Mouse (Mus musculus): ENCODE measurements around the gene Fam160a1. TPM values are rescaled to one million over a fixed set of nuclear protein-coding genes. Genes with fewer than 3 reads are reported as not detected.

Gene Fam160a1
- polyA plus RNA-seq, 1 experiment from 2014 or later: 6.5 TPM

DNA sequence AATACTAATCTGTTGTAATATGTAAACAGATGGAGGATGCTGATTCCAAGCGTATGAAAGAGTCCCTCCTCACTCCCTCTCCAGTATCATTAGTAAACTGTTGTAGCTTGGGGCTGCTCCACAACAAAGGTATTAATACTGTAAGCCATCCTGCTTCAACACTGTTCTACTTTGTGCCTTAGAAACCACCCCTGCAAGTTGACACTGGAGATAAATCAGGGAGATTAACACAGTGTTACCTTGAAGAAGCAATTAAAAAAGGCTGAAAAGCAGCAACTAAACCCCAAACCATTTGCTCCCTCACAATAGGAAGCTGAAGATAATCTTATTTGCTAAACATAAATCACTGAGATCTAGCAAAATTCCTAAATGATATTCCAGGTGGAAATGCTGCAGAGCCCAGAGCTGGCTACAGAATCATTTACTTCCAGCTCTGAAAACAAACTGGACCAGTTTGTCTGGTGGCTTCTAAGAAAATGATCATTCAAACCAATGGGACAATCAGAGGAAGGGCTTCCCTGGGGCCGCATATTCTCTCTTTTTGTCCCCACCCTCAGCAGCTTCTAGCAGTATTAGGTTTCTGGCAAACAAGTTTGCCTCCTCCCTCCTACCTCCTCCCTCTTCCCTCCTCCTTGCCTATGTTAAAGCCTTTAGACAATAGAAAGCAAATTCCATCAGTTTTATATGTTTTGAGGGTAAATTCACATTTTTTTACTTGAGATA, 24.5 kb upstream of the Fam160a1 start:
- H3K9ac ChIP-seq (ENCODE audit: low read depth, low read length): peak overlapping the region; percentile 35; the same call in 1 of the 2 replicates
- peak overlapping the region; percentile 84 for H3K27ac ChIP-seq (replicated peaks; ENCODE audit: low read depth, low read length)
- peak; percentile 80 for DNase-seq (ENCODE audit: low spot score)

DNA sequence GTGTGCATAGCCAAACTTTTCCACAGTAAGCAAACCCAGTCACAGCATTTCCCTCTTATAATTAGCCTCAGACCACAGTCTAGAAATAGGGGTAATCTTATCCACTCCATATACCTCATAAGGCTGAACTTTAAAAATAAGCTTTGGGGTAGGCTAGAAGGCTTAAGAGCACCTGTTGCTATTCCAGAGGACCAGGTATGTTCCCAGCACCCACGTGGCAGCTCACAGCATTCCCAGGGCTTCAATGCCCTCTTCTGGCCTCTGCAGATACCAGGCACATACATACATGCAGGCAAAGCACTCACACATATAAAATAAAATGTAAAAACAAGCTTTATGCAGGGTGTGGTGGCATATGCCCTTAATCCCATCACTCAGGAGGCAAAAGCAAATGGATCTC, 16.5 kb upstream of the Fam160a1 start:
- Histone ChIP-seq H3K4me2 (ENCODE audit: low read depth, low read length) (no peak overlapping the region), H3K27ac (replicated peaks; ENCODE audit: low read depth, low read length) (no peak overlapping the region), H3K9ac (ENCODE audit: low read depth, low read length) (no peak overlapping the region), H3K4me1 (ENCODE audit: control insufficient read depth, insufficient read depth, low read length) (0 out of 2 replicates have a peak, but pooled peaks cover 3% of the 10 kb centered on the region), H3K4me3 (ENCODE audit: low read depth, low read length) (no peak overlapping the region), H3K9me3 (ENCODE audit: control insufficient read depth, low read length) (no peaks in the 10 kb centered on the region), H3K36me3 (ENCODE audit: control insufficient read depth, insufficient read depth, low read length) (no peaks in the 10 kb centered on the region), H3K27me3 (replicated peaks; ENCODE audit: control insufficient read depth, insufficient read depth, low read length) (no peaks in the 10 kb centered on the region)
- DNase-seq (ENCODE audit: low spot score) (no peak), ATAC-seq (ENCODE audit: low read depth) (no peak)
- WGBS: 56% methylated on average over 1 of the region's 1 CpGs

More for the DNA sequence above, 24.5 kb upstream of the Fam160a1 start:
- H3K27me3 ChIP-seq (replicated peaks; ENCODE audit: control insufficient read depth, insufficient read depth, low read length): no peaks in the 10 kb centered on the region
- H3K4me2 ChIP-seq (ENCODE audit: low read depth, low read length): peak overlapping the region; percentile 13; the same call in 1 of the 2 replicates
- no peak overlapping the region for H3K4me3 ChIP-seq (ENCODE audit: low read depth, low read length)
- no peaks in the 10 kb centered on the region for H3K9me3 ChIP-seq (ENCODE audit: control insufficient read depth, low read length)
- no peaks in the 10 kb centered on the region for H3K36me3 ChIP-seq (ENCODE audit: control insufficient read depth, insufficient read depth, low read length)
- peak; percentile 85 for ATAC-seq (ENCODE audit: low read depth)
- WGBS: 26% methylated on average over 2 of the region's 2 CpGs
- H3K4me1 ChIP-seq (ENCODE audit: control insufficient read depth, insufficient read depth, low read length): peaks cover 8% of the 10 kb centered on the region

DNA sequence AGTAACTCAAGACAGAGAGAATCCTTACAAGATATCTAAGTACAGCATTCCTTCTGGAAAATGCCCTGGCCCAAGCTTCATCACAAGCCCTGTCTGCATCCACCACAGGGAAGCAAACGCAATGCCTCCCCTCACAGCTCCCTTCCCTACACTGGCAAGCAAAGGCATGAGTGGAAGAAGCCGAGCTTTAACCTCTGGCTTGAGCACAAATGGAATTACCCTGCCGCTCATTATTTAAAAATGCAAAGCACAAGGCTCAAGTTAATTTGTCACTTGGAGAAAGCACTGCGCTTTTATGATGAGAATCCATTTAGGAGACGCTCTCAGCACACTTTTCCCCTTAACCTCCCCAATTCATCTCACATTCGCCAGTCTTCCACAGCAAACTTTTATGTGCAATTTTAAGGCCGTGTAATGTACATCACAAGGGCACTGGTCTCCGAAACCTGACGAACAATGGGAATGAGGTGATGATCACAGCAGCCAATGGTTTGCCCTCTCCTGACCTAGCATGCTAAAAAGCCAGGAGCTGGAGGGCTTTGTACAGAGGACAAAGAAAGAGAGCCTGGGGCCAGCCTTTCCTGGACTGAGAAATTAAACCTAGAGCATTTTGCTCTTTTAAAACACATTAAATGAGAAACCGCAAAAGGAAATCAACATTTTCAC, 15.5 kb upstream of the Fam160a1 start:
- ATAC-seq (ENCODE audit: low read depth): no peak
- H3K9me3 ChIP-seq (ENCODE audit: control insufficient read depth, low read length): no peaks in the 10 kb centered on the region
- no peaks in the 10 kb centered on the region for H3K36me3 ChIP-seq (ENCODE audit: control insufficient read depth, insufficient read depth, low read length)
- no peaks in the 10 kb centered on the region for H3K27me3 ChIP-seq (replicated peaks; ENCODE audit: control insufficient read depth, insufficient read depth, low read length)
- DNase-seq (ENCODE audit: low spot score): no peak
- no peak overlapping the region for H3K27ac ChIP-seq (replicated peaks; ENCODE audit: low read depth, low read length)
- no peak overlapping the region for H3K4me3 ChIP-seq (ENCODE audit: low read depth, low read length)
- H3K4me1 ChIP-seq (ENCODE audit: control insufficient read depth, insufficient read depth, low read length): 0 out of 2 replicates have a peak, but pooled peaks cover 3% of the 10 kb centered on the region
- WGBS: 80% methylated on average over 10 of the region's 10 CpGs
- no peak overlapping the region for H3K4me2 ChIP-seq (ENCODE audit: low read depth, low read length)
- no peak overlapping the region for H3K9ac ChIP-seq (ENCODE audit: low read depth, low read length)

GRCm38 (mm10) chr3:85831785-85832184, 14.7 kb upstream of the Fam160a1 start:
- Histone ChIP-seq H3K9ac (ENCODE audit: low read depth, low read length) (no peak overlapping the region), H3K9me3 (ENCODE audit: control insufficient read depth, low read length) (no peaks in the 10 kb centered on the region), H3K36me3 (ENCODE audit: control insufficient read depth, insufficient read depth, low read length) (no peaks in the 10 kb centered on the region), H3K27ac (replicated peaks; ENCODE audit: low read depth, low read length) (no peak overlapping the region), H3K4me1 (ENCODE audit: control insufficient read depth, insufficient read depth, low read length) (0 out of 2 replicates have a peak, but pooled peaks cover 3% of the 10 kb centered on the region), H3K4me2 (ENCODE audit: low read depth, low read length) (no peak overlapping the region), H3K27me3 (replicated peaks; ENCODE audit: control insufficient read depth, insufficient read depth, low read length) (no peaks in the 10 kb centered on the region), H3K4me3 (ENCODE audit: low read depth, low read length) (no peak overlapping the region)
- WGBS: 63% methylated on average over 1 of the region's 1 CpGs
- ATAC-seq (ENCODE audit: low read depth) (no peak), DNase-seq (ENCODE audit: low spot score) (no peak)

DNA sequence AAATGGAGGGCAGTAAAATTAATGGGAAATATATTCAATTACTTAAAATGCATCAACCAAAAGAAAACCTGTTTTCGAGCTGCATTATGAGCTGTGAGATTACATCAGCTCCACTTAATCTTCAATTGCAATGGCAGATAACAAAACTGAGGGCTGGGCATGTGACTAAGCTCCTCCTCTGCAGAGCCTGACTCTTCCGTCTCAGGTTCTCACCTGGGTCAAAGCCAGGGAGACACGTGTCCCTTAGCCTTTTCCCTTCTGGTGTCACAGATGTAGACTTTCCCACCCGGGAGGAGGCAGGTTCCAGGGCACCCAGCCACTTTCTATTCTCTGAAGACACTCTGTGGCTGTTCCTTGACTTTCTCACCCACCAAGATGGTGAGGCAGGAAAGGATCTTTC, 12.0 kb upstream of the Fam160a1 start:
- no peaks in the 10 kb centered on the region for H3K9me3 ChIP-seq (ENCODE audit: control insufficient read depth, low read length)
- WGBS: 68% methylated on average over 4 of the region's 4 CpGs
- no peak overlapping the region for H3K4me3 ChIP-seq (ENCODE audit: low read depth, low read length)
- H3K4me2 ChIP-seq (ENCODE audit: low read depth, low read length): no peak overlapping the region
- no peaks in the 10 kb centered on the region for H3K27me3 ChIP-seq (replicated peaks; ENCODE audit: control insufficient read depth, insufficient read depth, low read length)
- no peak overlapping the region for H3K9ac ChIP-seq (ENCODE audit: low read depth, low read length)
- no peaks in the 10 kb centered on the region for H3K36me3 ChIP-seq (ENCODE audit: control insufficient read depth, insufficient read depth, low read length)
- H3K4me1 ChIP-seq (ENCODE audit: control insufficient read depth, insufficient read depth, low read length): 0 out of 2 replicates have a peak, but pooled peaks cover 3% of the 10 kb centered on the region
- H3K27ac ChIP-seq (replicated peaks; ENCODE audit: low read depth, low read length): no peak overlapping the region
- peak; percentile 83 for ATAC-seq (ENCODE audit: low read depth)
- DNase-seq (ENCODE audit: low spot score): peak; percentile 72

DNA sequence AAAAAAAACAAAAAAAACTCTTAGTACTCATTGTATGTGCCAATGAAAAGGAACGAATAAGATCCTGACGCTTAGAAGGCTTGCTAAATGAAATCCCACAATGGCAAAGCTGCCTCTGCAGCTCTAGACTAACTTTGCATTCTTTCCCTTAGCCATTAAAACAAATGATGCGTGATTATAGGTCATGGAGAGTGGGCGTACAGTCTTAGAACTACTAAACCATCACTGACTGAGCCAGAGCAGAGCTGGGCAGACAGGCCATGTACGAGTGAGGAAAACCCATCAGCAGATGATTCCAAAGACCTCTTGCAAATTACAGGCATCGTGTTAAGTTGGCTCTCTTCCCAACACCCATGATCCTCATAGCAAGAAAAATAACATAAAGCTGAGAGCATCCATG, 10.7 kb upstream of the Fam160a1 start:
- no peak overlapping the region for H3K27ac ChIP-seq (replicated peaks; ENCODE audit: low read depth, low read length)
- no peak overlapping the region for H3K4me3 ChIP-seq (ENCODE audit: low read depth, low read length)
- no peaks in the 10 kb centered on the region for H3K36me3 ChIP-seq (ENCODE audit: control insufficient read depth, insufficient read depth, low read length)
- H3K9me3 ChIP-seq (ENCODE audit: control insufficient read depth, low read length): no peaks in the 10 kb centered on the region
- no peak overlapping the region for H3K9ac ChIP-seq (ENCODE audit: low read depth, low read length)
- H3K4me2 ChIP-seq (ENCODE audit: low read depth, low read length): no peak overlapping the region
- ATAC-seq (ENCODE audit: low read depth) (no peak), DNase-seq (ENCODE audit: low spot score) (peak; percentile 37)
- H3K27me3 ChIP-seq (replicated peaks; ENCODE audit: control insufficient read depth, insufficient read depth, low read length): no peaks in the 10 kb centered on the region
- WGBS: 70% methylated on average over 6 of the region's 6 CpGs
- H3K4me1 ChIP-seq (ENCODE audit: control insufficient read depth, insufficient read depth, low read length): 0 out of 2 replicates have a peak, but pooled peaks cover 3% of the 10 kb centered on the region

- WGBS: 61% methylated on average over 4 of the region's 4 CpGs
- 0 out of 2 replicates have a peak, but pooled peaks cover 3% of the 10 kb centered on the region for H3K4me1 ChIP-seq (ENCODE audit: control insufficient read depth, insufficient read depth, low read length)
- H3K4me2 ChIP-seq (ENCODE audit: low read depth, low read length): no peak overlapping the region
- H3K9me3 ChIP-seq (ENCODE audit: control insufficient read depth, low read length): no peaks in the 10 kb centered on the region
- DNase-seq (ENCODE audit: low spot score): no peak
- no peak overlapping the region for H3K9ac ChIP-seq (ENCODE audit: low read depth, low read length)
- no peaks in the 10 kb centered on the region for H3K36me3 ChIP-seq (ENCODE audit: control insufficient read depth, insufficient read depth, low read length)
- no peak overlapping the region for H3K27ac ChIP-seq (replicated peaks; ENCODE audit: low read depth, low read length)
- no peak overlapping the region for H3K4me3 ChIP-seq (ENCODE audit: low read depth, low read length)
- ATAC-seq (ENCODE audit: low read depth): no peak
- no peaks in the 10 kb centered on the region for H3K27me3 ChIP-seq (replicated peaks; ENCODE audit: control insufficient read depth, insufficient read depth, low read length)
These were observed 10.2 kb upstream of the Fam160a1 start for GRCm38 (mm10) chr3:85827283-85827682.

DNA sequence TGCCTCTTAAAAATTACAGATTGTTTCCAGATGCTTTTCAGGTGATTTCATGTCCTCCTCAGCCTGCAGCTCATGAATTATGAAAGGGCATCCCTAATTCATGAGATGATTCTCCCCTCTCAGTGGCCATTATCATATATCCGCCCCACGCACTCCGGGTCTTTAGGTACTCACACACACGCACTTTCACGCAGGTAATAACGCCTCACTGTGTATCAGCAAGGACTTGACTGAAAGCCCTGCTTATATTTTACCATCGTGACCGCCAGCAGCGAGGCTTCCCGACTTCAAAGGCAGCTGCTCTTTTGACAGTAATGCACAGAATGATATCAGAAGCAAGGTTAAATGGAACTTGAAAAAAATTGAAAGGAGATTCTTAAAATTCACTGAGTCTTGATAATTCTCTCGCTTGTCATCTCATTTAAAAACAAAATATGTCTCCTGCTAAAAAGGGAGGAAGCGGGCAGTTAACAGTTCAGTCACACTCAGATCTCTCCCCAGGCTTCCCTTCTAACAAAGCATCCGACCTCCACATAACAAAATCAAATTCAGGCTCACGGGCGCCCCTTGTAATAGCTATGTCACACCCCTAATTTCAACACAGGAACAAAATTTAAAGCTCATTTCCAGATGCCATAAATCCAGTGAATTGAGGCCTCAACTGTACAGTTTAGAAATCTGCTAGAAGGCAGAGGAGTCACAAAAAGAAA, 3.9 kb upstream of the Fam160a1 start:
- H3K27ac ChIP-seq (replicated peaks; ENCODE audit: low read depth, low read length): no peak overlapping the region
- no peaks in the 10 kb centered on the region for H3K36me3 ChIP-seq (ENCODE audit: control insufficient read depth, insufficient read depth, low read length)
- H3K4me3 ChIP-seq (ENCODE audit: low read depth, low read length): no peak overlapping the region
- 65% methylated on average over 15 of the region's 15 CpGs for WGBS
- no peak overlapping the region for H3K9ac ChIP-seq (ENCODE audit: low read depth, low read length)
- H3K4me2 ChIP-seq (ENCODE audit: low read depth, low read length): no peak overlapping the region
- DNase-seq (ENCODE audit: low spot score) (no peak), ATAC-seq (ENCODE audit: low read depth) (no peak)
- no peaks in the 10 kb centered on the region for H3K27me3 ChIP-seq (replicated peaks; ENCODE audit: control insufficient read depth, insufficient read depth, low read length)
- no peaks in the 10 kb centered on the region for H3K9me3 ChIP-seq (ENCODE audit: control insufficient read depth, low read length)
- H3K4me1 ChIP-seq (ENCODE audit: control insufficient read depth, insufficient read depth, low read length): no peaks in the 10 kb centered on the region
